Mouse (Mus musculus) splenic B cell, adult 2 months (primary cell): ENCODE measurements around the gene Vsx1.

Experiments
- DNase-seq: peaks from one replicate; pipeline ENCODE4 v3.0.0-alpha.2; 2011; ENCODE audit warnings: low read depth, low spot score
- H3K27me3 ChIP-seq: 2 replicates; pipeline ENCODE4 v1.6.1; 2012; ENCODE audit warnings: mild to moderate bottlenecking, low read length, moderate library complexity, mixed read lengths; ENCODE audit not compliant: control insufficient read depth, poor library complexity, insufficient read depth, severe bottlenecking
- H3K36me3 ChIP-seq: 2 replicates; pipeline ENCODE4 v1.6.1; 2012; ENCODE audit warnings: mild to moderate bottlenecking, low read length, moderate library complexity, mixed read lengths; ENCODE audit not compliant: control insufficient read depth, poor library complexity, insufficient read depth, severe bottlenecking

Gene Vsx1

GRCm38 (mm10) chr2:150660668-150661451 lies 28.3 kb downstream of the Vsx1 start:
- peaks cover 2% of the 10 kb centered on the region; the same call in 1 of the 2 replicates for H3K36me3 ChIP-seq
- no peaks in the 10 kb centered on the region for H3K27me3 ChIP-seq
- no peak for DNase-seq

GRCm38 (mm10) chr2:150660049-150660448 lies 29.1 kb downstream of the Vsx1 start:
- Histone ChIP-seq H3K36me3 (peaks cover 2% of the 10 kb centered on the region; the same call in 1 of the 2 replicates), H3K27me3 (no peaks in the 10 kb centered on the region)
- DNase-seq: no peak

GRCm38 (mm10) chr2:150656975-150657768 lies 32.0 kb downstream of the Vsx1 start:
- DNase-seq: peak; percentile 54
- Histone ChIP-seq H3K36me3 (peaks cover 2% of the 10 kb centered on the region; the same call in 1 of the 2 replicates), H3K27me3 (no peaks in the 10 kb centered on the region)

- DNase-seq: peak; percentile 33
- Histone ChIP-seq H3K36me3 (peaks cover 2% of the 10 kb centered on the region; the same call in 1 of the 2 replicates), H3K27me3 (no peaks in the 10 kb centered on the region)
Measured at GRCm38 (mm10) chr2:150656112-150656511, 33.0 kb downstream of the Vsx1 start.

GRCm38 (mm10) chr2:150655290-150655689 lies 33.9 kb downstream of the Vsx1 start:
- Histone ChIP-seq H3K27me3 (no peaks in the 10 kb centered on the region), H3K36me3 (peaks cover 2% of the 10 kb centered on the region; the same call in 1 of the 2 replicates)
- peak; percentile 47 for DNase-seq

- DNase-seq: no peak
- H3K36me3 ChIP-seq: peaks cover 2% of the 10 kb centered on the region; the same call in 1 of the 2 replicates
Measured at GRCm38 (mm10) chr2:150654814-150655213, 34.3 kb downstream of the Vsx1 start.

GRCm38 (mm10) chr2:150651366-150651765 lies 37.8 kb downstream of the Vsx1 start:
- Histone ChIP-seq H3K27me3 (no peaks in the 10 kb centered on the region), H3K36me3 (no peaks in the 10 kb centered on the region)
- no peak for DNase-seq

More at GRCm38 (mm10) chr2:150654814-150655213, 34.3 kb downstream of the Vsx1 start:
- no peaks in the 10 kb centered on the region for H3K27me3 ChIP-seq

- no peaks in the 10 kb centered on the region for H3K36me3 ChIP-seq
- no peaks in the 10 kb centered on the region for H3K27me3 ChIP-seq
- DNase-seq: no peak
Measured at GRCm38 (mm10) chr2:150650511-150651074, 38.6 kb downstream of the Vsx1 start.

- no peaks in the 10 kb centered on the region for H3K36me3 ChIP-seq
- no peak for DNase-seq
- H3K27me3 ChIP-seq: no peaks in the 10 kb centered on the region
Measured at GRCm38 (mm10) chr2:150648300-150648895, 40.8 kb downstream of the Vsx1 start.

GRCm38 (mm10) chr2:150647681-150648299 lies 41.4 kb downstream of the Vsx1 start:
- Histone ChIP-seq H3K36me3 (no peaks in the 10 kb centered on the region), H3K27me3 (no peaks in the 10 kb centered on the region)
- peak; percentile 12 for DNase-seq

- no peaks in the 10 kb centered on the region for H3K27me3 ChIP-seq
- DNase-seq: no peak
- H3K36me3 ChIP-seq: peaks cover 3% of the 10 kb centered on the region
Measured at GRCm38 (mm10) chr2:150646411-150647121, 42.6 kb downstream of the Vsx1 start.

GRCm38 (mm10) chr2:150645225-150645624 lies 43.9 kb downstream of the Vsx1 start:
- peaks cover 3% of the 10 kb centered on the region for H3K36me3 ChIP-seq
- peak; percentile 38 for DNase-seq
- H3K27me3 ChIP-seq: no peaks in the 10 kb centered on the region

- DNase-seq: no peak
Measured at GRCm38 (mm10) chr2:150643726-150644415, 45.3 kb downstream of the Vsx1 start.

More at GRCm38 (mm10) chr2:150643726-150644415, 45.3 kb downstream of the Vsx1 start:
- Histone ChIP-seq H3K36me3 (peaks cover 7% of the 10 kb centered on the region), H3K27me3 (no peaks in the 10 kb centered on the region)
